Mouse (Mus musculus) hindbrain, embryonic 14.5 days (tissue): ENCODE measurements at regions not wholly inside any gene's neighbourhood (a gene's known extent, or its start where the extent isn't known, plus 50 kb on each side); places are given as distances from the start of the nearest gene placed in this dataset.

ENCODE experiments used
- ATAC-seq: fragments of 200-750 bp; cut with Nextera tagmentation; 2 replicates; pipeline ENCODE4 v1.8.0; 2017; ENCODE audit warnings: moderate number of reproducible peaks, mild to moderate bottlenecking, moderate TSS enrichment, moderate library complexity; ENCODE audit not compliant: low FRiP score
- DNase-seq: peaks from one replicate; pipeline ENCODE4 v3.0.0-alpha.2; 2015; ENCODE audit warnings: low spot score
- H3K27ac ChIP-seq: fragments of 300-500 bp; sonication (generic); 2 replicates; pipeline ENCODE4 v1.5.1; 2014; ENCODE audit warnings: mild to moderate bottlenecking, moderate library complexity
- H3K27me3 ChIP-seq: fragments of 300-500 bp; sonication (generic); 2 replicates; pipeline ENCODE4 v1.6.1; 2014; ENCODE audit warnings: mild to moderate bottlenecking, low read length, mixed read lengths; ENCODE audit not compliant: control insufficient read depth, insufficient read depth
- H3K36me3 ChIP-seq: fragments of 300-500 bp; sonication (generic); replicated peaks from 2 replicates; pipeline ENCODE4 v1.6.1; 2014; ENCODE audit not compliant: control insufficient read depth, insufficient read depth
- H3K4me1 ChIP-seq: fragments of 300-500 bp; sonication (generic); replicated peaks from 2 replicates; pipeline ENCODE4 v1.6.1; 2014; ENCODE audit warnings: antibody characterized with exemption, low read length, mixed read lengths; ENCODE audit not compliant: control insufficient read depth, insufficient read depth
- H3K4me2 ChIP-seq: fragments of 300-500 bp; sonication (generic); replicated peaks from 2 replicates; pipeline ENCODE4 v1.6.1; 2014; ENCODE audit warnings: mild to moderate bottlenecking, moderate library complexity
- H3K4me3 ChIP-seq: fragments of 300-500 bp; sonication (generic); replicated peaks from 2 replicates; pipeline ENCODE4 v1.5.1; 2014; ENCODE audit warnings: mild to moderate bottlenecking, low read length
- H3K9ac ChIP-seq: fragments of 300-500 bp; sonication (generic); 2 replicates; pipeline ENCODE4 v1.6.1; 2014
- H3K9me3 ChIP-seq: fragments of 300-500 bp; sonication (generic); 2 replicates; pipeline ENCODE4 v1.6.1; 2016; ENCODE audit warnings: low read length; ENCODE audit not compliant: control insufficient read depth
- WGBS: fragments of 180-500 bp; shearing (Covaris S2); extraction: QIAGEN DNeasy Blood & Tissue Kit; methylation state at CpG from one replicate; pipeline ENCODE4 v1.1.7; 2014; 5-methylcytosine and 5-hydroxymethylcytosine counted together

DNA sequence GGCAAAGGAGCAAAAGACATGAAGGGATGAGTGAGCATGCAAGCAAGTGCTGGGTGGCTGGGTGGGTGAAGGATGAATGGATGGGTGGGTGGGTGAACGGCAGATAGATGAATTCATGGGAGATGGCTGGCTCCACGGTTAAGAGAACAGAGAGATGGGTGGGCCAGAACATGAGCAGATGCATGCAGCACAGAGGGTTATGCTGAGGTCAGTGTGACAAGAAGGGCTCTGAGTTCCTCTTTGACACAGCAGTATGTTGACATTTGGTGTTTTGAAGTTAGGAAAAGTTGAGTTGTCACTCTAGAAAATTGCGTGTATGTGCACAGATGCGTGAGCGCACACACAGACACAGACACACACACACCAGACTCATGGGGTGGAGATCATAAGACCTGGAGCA, 83.2 kb upstream of the Tmem189 start:
- H3K9ac ChIP-seq = no peak overlapping the region
- H3K4me3 ChIP-seq = no peak overlapping the region
- no peak for DNase-seq
- no peak for ATAC-seq
- peaks cover 9% of the 10 kb centered on the region for H3K4me1 ChIP-seq
- no peaks in the 10 kb centered on the region for H3K36me3 ChIP-seq
- no peak overlapping the region for H3K4me2 ChIP-seq
- WGBS = 95% methylated on average over 5 of the region's 5 CpGs
- no peaks in the 10 kb centered on the region for H3K9me3 ChIP-seq
- H3K27ac ChIP-seq = no peak overlapping the region
- H3K27me3 ChIP-seq = no peaks in the 10 kb centered on the region

DNA sequence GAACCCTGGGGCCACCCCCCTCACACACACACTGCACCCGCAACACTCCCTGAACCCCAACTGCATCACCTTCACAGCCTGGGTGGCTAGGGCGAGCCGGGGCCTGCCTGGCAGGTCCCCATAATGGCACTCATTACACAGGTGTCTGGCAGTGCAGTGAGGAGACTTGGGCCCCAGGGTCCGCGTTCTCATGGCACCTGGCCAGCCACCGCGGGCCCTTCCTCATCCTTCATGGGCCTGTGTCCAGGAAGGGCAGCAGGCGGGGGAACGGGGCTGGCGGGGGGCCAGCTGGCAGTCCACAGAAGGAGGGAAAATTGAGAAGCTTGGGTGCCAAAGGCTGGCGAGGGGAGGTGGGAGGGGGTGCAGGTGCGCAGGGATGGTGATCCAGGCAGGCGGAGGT, 78.3 kb upstream of the Tmem189 start:
- Histone ChIP-seq H3K27ac (no peak overlapping the region), H3K36me3 (no peaks in the 10 kb centered on the region), H3K4me1 (no peaks in the 10 kb centered on the region), H3K9me3 (no peaks in the 10 kb centered on the region), H3K9ac (no peak overlapping the region), H3K27me3 (no peaks in the 10 kb centered on the region), H3K4me2 (no peak overlapping the region), H3K4me3 (no peak overlapping the region)
- peak; percentile 62 for DNase-seq
- ATAC-seq = no peak
- WGBS = 62% methylated on average over 13 of the region's 13 CpGs

GRCm38 (mm10) chr2:167767371-167767770, 77.7 kb upstream of the Tmem189 start:
- Histone ChIP-seq H3K4me2 (no peak overlapping the region), H3K27me3 (no peaks in the 10 kb centered on the region), H3K36me3 (no peaks in the 10 kb centered on the region), H3K9ac (no peak overlapping the region), H3K4me1 (no peaks in the 10 kb centered on the region), H3K9me3 (no peaks in the 10 kb centered on the region), H3K4me3 (no peak overlapping the region), H3K27ac (no peak overlapping the region)
- DNase-seq (no peak), ATAC-seq (no peak)
- WGBS = 86% methylated on average over 8 of the region's 8 CpGs

GRCm38 (mm10) chr2:167765811-167766210, 76.2 kb upstream of the Tmem189 start:
- Histone ChIP-seq H3K4me1 (no peaks in the 10 kb centered on the region), H3K4me3 (no peak overlapping the region), H3K4me2 (no peak overlapping the region), H3K27ac (no peak overlapping the region), H3K9ac (no peak overlapping the region), H3K27me3 (no peaks in the 10 kb centered on the region), H3K9me3 (no peaks in the 10 kb centered on the region), H3K36me3 (no peaks in the 10 kb centered on the region)
- 89% methylated on average over 6 of the region's 6 CpGs for WGBS
- DNase-seq (no peak), ATAC-seq (no peak)

- Histone ChIP-seq H3K4me2 (no peak overlapping the region), H3K4me3 (no peak overlapping the region), H3K4me1 (no peaks in the 10 kb centered on the region), H3K27ac (no peak overlapping the region), H3K9ac (no peak overlapping the region), H3K9me3 (no peaks in the 10 kb centered on the region), H3K36me3 (no peaks in the 10 kb centered on the region), H3K27me3 (no peaks in the 10 kb centered on the region)
- DNase-seq (peak; percentile 62), ATAC-seq (peak; percentile 61)
- 37% methylated on average over 20 of the region's 22 CpGs for WGBS
Measured at GRCm38 (mm10) chr2:167765072-167765800, 75.6 kb upstream of the Tmem189 start.

GRCm38 (mm10) chr2:167763891-167764410, 74.3 kb upstream of the Tmem189 start:
- Histone ChIP-seq H3K9me3 (no peaks in the 10 kb centered on the region), H3K4me2 (no peak overlapping the region), H3K9ac (no peak overlapping the region), H3K27me3 (no peaks in the 10 kb centered on the region), H3K36me3 (no peaks in the 10 kb centered on the region), H3K27ac (no peak overlapping the region), H3K4me3 (no peak overlapping the region), H3K4me1 (no peaks in the 10 kb centered on the region)
- WGBS = 87% methylated on average over 7 of the region's 7 CpGs
- DNase-seq (no peak), ATAC-seq (no peak)

- Histone ChIP-seq H3K27ac (no peak overlapping the region), H3K4me3 (no peak overlapping the region), H3K4me2 (no peak overlapping the region), H3K36me3 (no peaks in the 10 kb centered on the region), H3K4me1 (no peaks in the 10 kb centered on the region), H3K27me3 (no peaks in the 10 kb centered on the region), H3K9me3 (no peaks in the 10 kb centered on the region), H3K9ac (no peak overlapping the region)
- whole genome bisulfite sequencing = 81% methylated on average over 17 of the region's 17 CpGs
- no peak for ATAC-seq
- DNase-seq = no peak
Measured at GRCm38 (mm10) chr2:167761404-167761936, 71.8 kb upstream of the Tmem189 start.

DNA sequence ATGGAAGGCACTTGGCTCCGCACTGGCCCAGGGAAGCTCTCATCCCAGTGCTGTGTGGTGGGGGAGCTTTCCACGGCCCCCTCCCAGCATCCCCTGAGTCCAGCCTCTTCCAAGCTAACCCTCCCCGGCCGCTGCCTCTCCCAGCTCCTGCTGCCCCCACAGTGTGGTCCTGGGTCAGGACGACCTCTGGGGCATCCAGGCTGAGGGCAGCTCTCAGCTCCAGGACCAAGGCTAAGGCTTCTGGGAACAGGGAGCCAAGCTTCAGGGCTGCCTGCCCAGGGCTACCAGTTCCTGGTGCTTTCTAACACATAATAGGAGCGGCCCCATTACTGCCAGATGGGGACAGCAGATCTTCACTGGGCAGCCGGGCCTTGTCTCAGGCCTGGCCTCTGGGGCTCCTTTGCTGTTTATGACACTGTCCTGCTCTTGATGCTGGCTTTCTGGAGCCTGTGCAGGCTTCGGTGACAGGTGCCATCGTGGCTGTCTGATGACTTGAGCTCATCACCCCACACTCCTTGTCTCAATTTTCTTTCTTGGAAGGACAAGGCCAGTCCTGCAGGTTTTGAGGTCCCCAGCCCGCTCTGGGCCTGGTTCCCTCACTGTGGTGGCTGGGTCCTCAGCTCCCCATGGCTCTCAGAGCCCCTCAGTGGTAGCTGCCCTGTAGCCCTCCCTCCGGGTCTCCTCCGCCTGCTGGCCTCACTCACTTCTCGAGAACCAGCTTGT, 71.2 kb upstream of the Tmem189 start:
- no peak overlapping the region for H3K9ac ChIP-seq
- DNase-seq = no peak

DNA sequence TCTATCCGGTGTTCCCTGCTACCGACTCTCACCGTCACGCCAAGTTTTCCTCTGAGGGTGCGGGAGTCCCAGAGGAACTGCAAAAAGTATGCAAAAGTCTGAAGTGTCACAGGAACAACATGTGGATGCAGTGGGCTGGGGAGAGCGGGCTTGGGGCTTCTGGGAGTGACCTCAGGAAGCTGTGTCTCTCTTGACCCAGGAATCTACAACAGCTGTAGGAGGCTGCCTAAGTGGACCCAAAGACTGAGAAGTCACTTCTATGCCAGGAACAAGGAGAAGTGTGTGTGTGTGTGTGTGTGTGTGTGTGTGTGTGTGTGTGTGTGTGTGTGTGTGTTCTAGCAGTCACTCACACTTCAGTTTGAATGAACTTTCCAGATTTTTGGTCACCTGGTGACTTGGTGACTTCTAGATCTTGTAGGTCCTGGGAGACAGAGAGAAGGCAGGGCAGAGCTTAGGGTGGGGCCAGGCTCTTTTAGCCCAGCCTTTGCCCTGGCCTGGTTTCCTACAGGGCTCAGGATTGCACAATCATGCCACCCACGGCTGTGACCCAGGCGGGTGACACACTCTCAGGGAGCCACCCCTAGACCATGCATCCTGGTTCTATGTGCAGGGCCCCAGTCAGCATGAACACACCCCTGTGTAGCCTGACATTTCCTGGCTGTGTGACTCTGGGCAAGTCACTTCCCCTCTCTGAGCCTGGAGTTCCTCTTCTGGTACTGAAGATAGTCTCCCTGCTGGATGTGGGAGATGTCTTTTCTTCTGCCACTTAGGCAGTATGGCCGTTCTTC, 70.2 kb upstream of the Tmem189 start:
- H3K9me3 ChIP-seq = no peaks in the 10 kb centered on the region
- no peaks in the 10 kb centered on the region for H3K27me3 ChIP-seq
- H3K36me3 ChIP-seq = no peaks in the 10 kb centered on the region
- H3K4me2 ChIP-seq = no peak overlapping the region
- H3K9ac ChIP-seq = no peak overlapping the region
- ATAC-seq (no peak), DNase-seq (no peak)
- no peak overlapping the region for H3K27ac ChIP-seq
- H3K4me1 ChIP-seq = no peaks in the 10 kb centered on the region
- no peak overlapping the region for H3K4me3 ChIP-seq
- WGBS = 86% methylated on average over 9 of the region's 9 CpGs

More for the DNA sequence above, 71.2 kb upstream of the Tmem189 start:
- Histone ChIP-seq H3K4me2 (no peak overlapping the region), H3K27me3 (no peaks in the 10 kb centered on the region), H3K4me1 (no peaks in the 10 kb centered on the region), H3K9me3 (no peaks in the 10 kb centered on the region), H3K4me3 (no peak overlapping the region), H3K36me3 (no peaks in the 10 kb centered on the region), H3K27ac (no peak overlapping the region)
- 79% methylated on average over 13 of the region's 13 CpGs for WGBS
- no peak for ATAC-seq
